Mouse (Mus musculus) midbrain, embryonic 14.5 days (tissue): ENCODE data around the gene Sorcs2. TPM values are rescaled to one million over a fixed set of nuclear protein-coding genes. Genes with fewer than 3 reads are reported as not detected.

Experiments used
- ATAC-seq: fragments of 200-750 bp; cut with Nextera tagmentation; 2 replicates; pipeline ENCODE4 v1.8.0; 2017; ENCODE audit warnings: moderate number of reproducible peaks, moderate library complexity; ENCODE audit not compliant: low FRiP score, low TSS enrichment
- DNase-seq: peaks from one replicate; pipeline ENCODE4 v3.0.0-alpha.2; 2015
- H3K27ac ChIP-seq: fragments of 300-500 bp; sonication (generic); replicated peaks from 2 replicates; pipeline ENCODE4 v1.5.1; 2014; ENCODE audit warnings: mild to moderate bottlenecking, low read depth, low read length, moderate library complexity
- H3K27me3 ChIP-seq: fragments of 300-500 bp; sonication (generic); 2 replicates; pipeline ENCODE4 v1.6.1; 2014; ENCODE audit warnings: low read length, control low read depth, mixed read lengths; ENCODE audit not compliant: control insufficient read depth, insufficient read depth
- H3K36me3 ChIP-seq: fragments of 300-500 bp; sonication (generic); 2 replicates; pipeline ENCODE4 v1.6.1; 2014; ENCODE audit warnings: low read length, control low read depth; ENCODE audit not compliant: control insufficient read depth, insufficient read depth
- H3K4me1 ChIP-seq: fragments of 300-500 bp; sonication (generic); 2 replicates; pipeline ENCODE4 v1.6.1; 2014; ENCODE audit warnings: mild to moderate bottlenecking, antibody characterized with exemption, low read length, control low read depth; ENCODE audit not compliant: control insufficient read depth, insufficient read depth
- H3K4me2 ChIP-seq: fragments of 300-500 bp; sonication (generic); 2 replicates; pipeline ENCODE4 v1.6.1; 2014; ENCODE audit warnings: mild to moderate bottlenecking, low read length, moderate library complexity
- H3K4me3 ChIP-seq: fragments of 300-500 bp; sonication (generic); replicated peaks from 2 replicates; pipeline ENCODE4 v1.5.1; 2014; ENCODE audit warnings: low read depth, low read length
- H3K9ac ChIP-seq: fragments of 300-500 bp; sonication (generic); replicated peaks from 2 replicates; pipeline ENCODE4 v1.6.1; 2014; ENCODE audit warnings: mild to moderate bottlenecking, low read length, moderate library complexity
- H3K9me3 ChIP-seq: fragments of 300-500 bp; sonication (generic); 2 replicates; pipeline ENCODE4 v1.6.1; 2016; ENCODE audit warnings: low read length, control low read depth, mixed read lengths; ENCODE audit not compliant: control insufficient read depth
- WGBS: fragments of 180-500 bp; shearing (Covaris S2); extraction: QIAGEN DNeasy Blood & Tissue Kit; methylation state at CpG from one replicate; pipeline ENCODE4 v1.1.7; 2014; 5-methylcytosine and 5-hydroxymethylcytosine counted together
- polyA plus RNA-seq: library from polyadenylated mRNA; unstranded; fragments of >200 nt; fragmentation: Nextera tagmentation; extraction: Ambion mirVana; gene quantifications from 2 replicates; pipeline ENCODE4 v1.2.1, GENCODE M21; 2014

Gene Sorcs2
- polyA plus RNA-seq, 1 experiment from 2014 or later = 15.1 TPM

DNA sequence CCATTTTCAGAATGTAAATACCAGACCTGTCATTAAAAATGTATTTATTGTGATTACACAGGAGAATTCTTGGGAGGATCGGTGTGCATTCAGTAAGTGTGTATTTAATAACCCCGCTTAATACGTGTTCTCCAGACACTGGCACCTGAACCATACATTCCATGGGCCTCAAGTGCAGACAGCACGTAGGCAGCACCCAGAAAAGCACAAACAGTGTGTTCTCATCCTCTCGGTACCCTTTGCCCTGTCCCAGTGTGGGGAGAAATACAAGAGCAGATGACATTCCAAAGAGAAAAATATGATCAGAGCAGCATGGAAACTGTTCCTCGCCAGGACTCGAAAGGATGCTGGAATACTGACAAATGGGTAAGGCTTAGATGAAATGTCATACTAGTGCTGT, 172.1 kb downstream of the Sorcs2 start:
- H3K27ac ChIP-seq = peak overlapping the region; percentile 57
- DNase-seq = peak; percentile 16
- 60% methylated on average over 7 of the region's 7 CpGs for WGBS

DNA sequence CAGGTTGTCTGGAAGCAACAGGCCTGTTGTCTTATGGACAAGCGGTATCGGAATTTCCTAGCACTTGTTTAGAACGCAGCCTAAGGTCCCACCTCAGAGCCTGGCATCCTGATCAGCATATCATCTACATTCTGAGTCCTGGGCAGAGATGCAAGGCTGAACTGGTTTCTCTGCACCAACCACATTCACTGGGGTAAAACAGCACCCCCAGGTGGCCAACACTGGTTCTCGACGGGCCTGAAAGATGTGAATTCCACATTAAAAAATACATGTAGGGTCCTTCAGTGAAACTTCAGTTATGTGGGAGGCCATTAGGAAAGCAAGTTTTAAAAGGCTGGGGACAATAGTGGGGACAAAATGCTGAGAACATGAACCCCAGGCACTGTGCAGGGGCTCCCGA, 174.2 kb downstream of the Sorcs2 start:
- H3K4me2 ChIP-seq = no peak overlapping the region
- H3K27me3 ChIP-seq = no peaks in the 10 kb centered on the region
- H3K4me1 ChIP-seq = peaks cover 31% of the 10 kb centered on the region
- no peak overlapping the region for H3K9ac ChIP-seq
- no peak for ATAC-seq
- DNase-seq = peak; percentile 73
- no peaks in the 10 kb centered on the region for H3K36me3 ChIP-seq
- no peak overlapping the region for H3K4me3 ChIP-seq
- WGBS = 64% methylated on average over 6 of the region's 6 CpGs
- no peak overlapping the region for H3K27ac ChIP-seq
- no peaks in the 10 kb centered on the region for H3K9me3 ChIP-seq

More for the DNA sequence above, 172.1 kb downstream of the Sorcs2 start:
- H3K27me3 ChIP-seq = no peaks in the 10 kb centered on the region
- H3K4me3 ChIP-seq = no peak overlapping the region
- H3K36me3 ChIP-seq = no peaks in the 10 kb centered on the region
- no peak for ATAC-seq
- H3K4me1 ChIP-seq = peaks cover 47% of the 10 kb centered on the region
- H3K9ac ChIP-seq = peak overlapping the region; percentile 14; the same call in 1 of the 2 replicates
- H3K9me3 ChIP-seq = no peaks in the 10 kb centered on the region
- no peak overlapping the region for H3K4me2 ChIP-seq

DNA sequence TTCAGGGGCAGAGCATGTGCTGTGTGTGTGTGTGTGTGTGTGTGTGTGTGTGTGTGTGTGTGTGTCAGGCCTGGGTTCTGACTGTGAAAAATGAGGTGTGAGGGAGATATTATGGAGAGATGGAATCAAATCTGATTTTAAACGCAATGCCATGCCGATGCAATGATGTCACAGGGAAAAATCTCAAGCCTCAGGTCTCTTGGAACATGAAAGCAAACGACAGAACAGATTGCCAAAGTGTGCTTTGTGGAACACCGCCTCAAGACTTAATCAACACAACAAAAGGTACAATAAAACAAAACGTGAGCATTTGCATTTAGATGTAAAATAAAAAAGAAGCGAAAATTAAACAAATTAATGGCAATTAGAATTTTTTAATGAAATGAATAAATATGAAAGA, 177.3 kb downstream of the Sorcs2 start:
- Histone ChIP-seq H3K4me2 (no peak overlapping the region), H3K9ac (no peak overlapping the region), H3K27ac (no peak overlapping the region), H3K4me3 (no peak overlapping the region), H3K9me3 (no peaks in the 10 kb centered on the region; the same call in 1 of the 2 replicates), H3K27me3 (no peaks in the 10 kb centered on the region), H3K4me1 (peaks cover 11% of the 10 kb centered on the region), H3K36me3 (no peaks in the 10 kb centered on the region)
- DNase-seq (peak; percentile 35), ATAC-seq (no peak)
- WGBS = 52% methylated on average over 6 of the region's 6 CpGs

DNA sequence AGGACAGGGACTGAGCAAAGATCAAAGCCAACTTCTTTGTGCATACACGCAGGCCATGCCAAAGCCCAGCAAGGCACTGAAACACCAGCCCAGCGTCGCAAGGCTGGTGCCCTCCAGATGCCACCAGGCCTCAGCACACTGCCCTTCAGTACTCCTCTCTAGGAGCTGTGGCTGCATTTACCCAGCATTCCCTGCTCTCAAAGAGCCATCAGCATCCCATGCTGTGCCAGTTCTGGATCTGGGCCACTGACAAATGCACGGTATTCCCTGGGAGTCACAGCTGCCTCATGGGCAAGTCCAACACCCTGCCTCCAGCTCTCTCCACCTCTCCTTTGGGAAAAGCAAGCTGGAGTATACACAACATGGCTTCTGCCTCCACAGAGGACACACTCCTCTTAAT, 177.8 kb downstream of the Sorcs2 start:
- no peak for ATAC-seq
- no peak for DNase-seq
- 75% methylated on average over 4 of the region's 4 CpGs for WGBS
- H3K4me1 ChIP-seq = peaks cover 6% of the 10 kb centered on the region; the same call in 1 of the 2 replicates
- no peaks in the 10 kb centered on the region; the same call in 1 of the 2 replicates for H3K9me3 ChIP-seq
- H3K27me3 ChIP-seq = no peaks in the 10 kb centered on the region
- no peak overlapping the region for H3K4me2 ChIP-seq
- no peaks in the 10 kb centered on the region for H3K36me3 ChIP-seq
- no peak overlapping the region for H3K9ac ChIP-seq
- H3K4me3 ChIP-seq = no peak overlapping the region
- 0 out of 2 replicates have a peak overlapping the region, but pooled peaks have one; percentile 32 for H3K27ac ChIP-seq

DNA sequence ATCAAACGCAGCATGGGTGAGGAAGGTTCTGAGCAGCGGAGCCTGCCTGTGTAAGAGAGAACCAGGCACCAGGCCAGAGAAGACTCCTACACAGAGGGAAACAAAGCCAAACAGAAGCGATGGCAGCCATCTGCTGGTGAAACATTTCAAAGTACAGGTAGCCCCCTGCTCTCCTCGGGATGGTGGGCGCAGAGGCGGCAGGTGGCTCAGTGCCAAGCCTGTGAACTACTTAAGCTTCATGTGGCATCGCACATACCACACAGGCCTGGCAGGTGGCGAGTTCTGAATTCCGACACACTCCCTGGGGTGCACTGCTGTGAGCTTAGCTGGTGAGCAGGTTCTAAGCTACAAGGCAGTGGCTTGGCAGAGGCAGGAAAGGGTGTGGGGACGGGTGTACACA, 184.6 kb downstream of the Sorcs2 start:
- DNase-seq = peak; percentile 53

DNA sequence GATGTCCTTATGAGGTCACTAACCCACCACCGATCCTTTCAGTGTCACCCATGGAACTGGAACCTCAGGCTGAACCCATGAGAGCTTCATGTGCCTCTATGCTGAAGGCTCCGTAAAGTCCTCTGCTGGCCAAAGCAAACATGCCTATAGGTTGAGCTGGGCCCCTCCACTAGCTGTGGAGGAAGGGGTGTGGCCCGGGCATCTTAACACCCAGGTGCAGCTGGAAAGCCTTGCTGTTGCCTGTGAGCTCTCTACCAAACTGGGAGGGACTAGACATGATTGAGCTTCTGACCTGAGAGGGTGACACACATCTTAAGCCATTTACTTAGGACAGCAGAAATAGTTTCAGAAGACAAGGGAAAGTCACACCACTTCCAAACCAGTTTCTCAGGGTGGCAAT, 189.1 kb downstream of the Sorcs2 start:
- H3K27me3 ChIP-seq = no peaks in the 10 kb centered on the region
- ATAC-seq = no peak
- 96% methylated on average over 3 of the region's 3 CpGs for WGBS

More for the DNA sequence above, 184.6 kb downstream of the Sorcs2 start:
- WGBS = 88% methylated on average over 10 of the region's 10 CpGs
- Histone ChIP-seq H3K9me3 (peaks cover 7% of the 10 kb centered on the region), H3K9ac (no peak overlapping the region), H3K27ac (no peak overlapping the region), H3K4me3 (no peak overlapping the region), H3K4me1 (no peaks in the 10 kb centered on the region), H3K36me3 (no peaks in the 10 kb centered on the region), H3K4me2 (no peak overlapping the region), H3K27me3 (no peaks in the 10 kb centered on the region)
- ATAC-seq = no peak

DNA sequence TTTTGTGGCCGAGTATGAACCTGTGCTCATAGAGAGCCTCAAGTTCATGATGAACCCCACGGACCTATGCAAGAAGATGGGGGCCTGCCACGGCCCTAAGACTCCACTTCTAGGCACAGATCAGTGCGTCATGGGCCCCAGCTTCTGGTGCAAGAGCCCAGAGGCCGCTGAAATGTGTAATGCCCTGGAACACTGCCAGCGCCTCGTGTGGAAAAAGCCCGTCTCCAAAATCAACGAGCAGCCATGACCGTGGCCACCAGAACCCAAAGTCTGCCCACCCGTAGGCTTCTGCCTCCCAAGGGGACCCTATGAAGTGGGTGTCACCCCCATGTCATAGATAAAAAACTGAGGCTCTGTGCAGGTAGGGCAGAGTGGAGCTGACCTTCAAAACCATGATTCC, 192.5 kb downstream of the Sorcs2 start:
- H3K9me3 ChIP-seq = no peaks in the 10 kb centered on the region
- no peak overlapping the region for H3K4me3 ChIP-seq
- no peak overlapping the region for H3K9ac ChIP-seq
- DNase-seq = no peak
- no peak overlapping the region for H3K4me2 ChIP-seq
- no peaks in the 10 kb centered on the region for H3K27me3 ChIP-seq
- 0 out of 2 replicates have a peak, but pooled peaks cover 3% of the 10 kb centered on the region for H3K4me1 ChIP-seq
- no peak for ATAC-seq
- no peak overlapping the region for H3K27ac ChIP-seq
- no peaks in the 10 kb centered on the region for H3K36me3 ChIP-seq
- 85% methylated on average over 11 of the region's 11 CpGs for WGBS

More for the DNA sequence above, 189.1 kb downstream of the Sorcs2 start:
- Histone ChIP-seq H3K36me3 (no peaks in the 10 kb centered on the region), H3K4me2 (no peak overlapping the region), H3K9me3 (no peaks in the 10 kb centered on the region), H3K4me1 (no peaks in the 10 kb centered on the region), H3K27ac (no peak overlapping the region), H3K9ac (no peak overlapping the region), H3K4me3 (no peak overlapping the region)
- DNase-seq = no peak

DNA sequence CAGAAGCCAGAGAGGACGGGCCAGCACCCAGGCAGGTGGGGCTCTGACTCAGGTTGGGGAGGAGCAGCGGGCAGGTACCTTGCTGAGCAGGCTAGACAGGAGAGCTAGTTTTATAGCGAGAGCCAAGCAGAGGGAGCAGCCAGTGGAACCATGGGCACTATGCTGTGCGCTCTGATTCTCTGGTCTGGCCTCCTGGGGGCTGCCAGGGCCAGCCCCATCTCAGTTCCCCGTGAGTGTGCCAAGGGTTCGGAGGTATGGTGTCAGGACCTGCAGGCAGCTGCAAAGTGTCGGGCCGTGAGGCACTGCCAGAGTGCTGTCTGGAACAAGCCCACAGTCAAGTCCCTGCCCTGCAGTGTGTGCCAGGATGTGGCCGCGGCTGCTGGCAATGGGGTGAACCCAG, 194.0 kb downstream of the Sorcs2 start, which contains the start of gene Psapl1:
Gene Psapl1 (plus strand): TSS at position 106 of the 400 bp plus-strand sequence.
- no peaks in the 10 kb centered on the region for H3K36me3 ChIP-seq
- no peak within 1 kb of the TSS for H3K9ac ChIP-seq
- H3K9me3 ChIP-seq = no peaks in the 10 kb centered on the region
- 88% methylated on average over 10 of the region's 10 CpGs for WGBS
- DNase-seq = no peak
- no peak within 1 kb of the TSS for H3K4me2 ChIP-seq
- 0 out of 2 replicates have a peak, but pooled peaks cover 3% of the 10 kb centered on the region for H3K4me1 ChIP-seq
- no peak for ATAC-seq
- no peak within 1 kb of the TSS for H3K4me3 ChIP-seq
- no peak within 1 kb of the TSS for H3K27ac ChIP-seq
- no peaks in the 10 kb centered on the region for H3K27me3 ChIP-seq

DNA sequence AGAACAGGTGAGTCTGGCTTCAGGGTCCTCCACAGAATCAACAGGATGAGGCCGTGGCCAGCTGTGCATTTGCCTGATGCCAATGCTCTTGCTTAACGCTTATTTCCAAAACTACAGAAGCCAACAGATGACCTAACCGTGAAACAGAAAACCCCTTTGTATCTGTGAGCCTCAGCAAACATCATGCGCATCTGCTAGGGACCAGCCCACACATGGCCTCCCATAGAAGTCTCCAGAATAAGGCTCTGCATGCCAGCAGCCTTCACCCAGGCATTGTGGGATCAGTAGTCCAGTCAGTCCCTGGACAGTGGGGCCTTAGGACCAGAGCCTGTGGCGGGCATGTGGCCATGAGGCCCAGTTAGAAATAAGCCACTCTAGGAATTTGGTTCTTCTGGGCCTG, 194.5 kb downstream of the Sorcs2 start:
- 89% methylated on average over 5 of the region's 5 CpGs for WGBS
- Histone ChIP-seq H3K4me2 (no peak overlapping the region), H3K4me3 (no peak overlapping the region), H3K27ac (no peak overlapping the region), H3K4me1 (0 out of 2 replicates have a peak, but pooled peaks cover 3% of the 10 kb centered on the region), H3K36me3 (no peaks in the 10 kb centered on the region), H3K27me3 (no peaks in the 10 kb centered on the region), H3K9ac (no peak overlapping the region), H3K9me3 (no peaks in the 10 kb centered on the region)
- no peak for DNase-seq
- no peak for ATAC-seq
